Mouse (Mus musculus) retina, embryonic 14.5 days (tissue): ENCODE results near the gene Fig4.

Experiments used
- DNase-seq: peaks from one replicate; pipeline ENCODE4 v3.0.0-alpha.2; 2015; ENCODE audit warnings: low spot score

Fig4 gene

DNA sequence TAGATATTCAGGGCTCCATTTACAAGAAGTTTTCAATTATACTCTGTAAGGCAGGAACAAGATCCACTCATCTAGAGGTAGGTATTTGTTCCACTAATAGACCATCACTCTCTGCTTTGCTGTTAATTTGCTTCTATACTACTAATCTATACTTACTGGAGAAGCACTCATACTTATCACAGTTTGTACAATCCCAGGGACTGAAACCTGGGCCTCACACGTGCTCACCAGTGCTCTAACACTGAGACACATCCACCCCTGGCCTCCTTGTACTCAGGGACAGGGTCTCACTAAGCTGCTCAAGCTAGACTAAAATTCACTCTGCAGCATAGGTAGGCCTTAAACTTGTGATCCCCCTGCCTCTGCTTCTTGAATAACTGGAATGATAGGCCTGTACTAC is 41.8 kb downstream of the Fig4 start:
- DNase-seq: no peak

DNA sequence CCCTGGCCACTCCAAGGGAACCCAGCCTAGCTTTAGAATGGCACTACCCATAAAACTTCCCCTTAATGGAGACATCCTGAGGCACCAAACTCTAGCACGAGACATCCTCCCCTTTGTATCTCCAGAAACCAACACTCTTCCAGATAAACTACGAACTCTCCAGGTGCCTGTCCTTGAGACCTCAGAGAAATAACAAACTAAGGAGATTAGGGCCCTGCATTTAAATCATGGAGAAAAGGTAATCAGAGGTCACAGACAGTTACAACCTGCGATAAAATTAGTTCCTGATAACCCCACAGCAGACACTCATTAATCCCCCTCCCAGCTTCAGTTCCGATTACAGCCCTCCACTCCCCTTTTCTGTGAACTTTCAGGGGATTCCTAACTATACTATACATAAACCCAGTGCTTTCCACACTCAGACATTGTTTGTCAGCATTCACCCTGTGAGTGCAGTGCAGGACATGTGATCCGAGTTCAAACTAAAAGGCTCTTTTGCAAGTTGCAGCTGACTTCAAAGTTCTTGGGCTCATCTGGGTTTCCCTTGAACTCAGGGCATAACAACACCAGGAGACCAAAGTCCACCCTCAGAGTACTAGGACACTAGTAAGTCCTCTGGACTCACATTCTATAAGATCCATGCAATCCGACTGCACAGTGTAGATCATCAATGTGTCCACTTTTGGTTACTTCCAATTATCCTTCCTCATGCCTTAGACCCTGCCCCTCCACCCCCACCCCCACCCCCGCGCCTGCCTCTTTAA is 42.6 kb downstream of the Fig4 start:
- DNase-seq: no peak

DNA sequence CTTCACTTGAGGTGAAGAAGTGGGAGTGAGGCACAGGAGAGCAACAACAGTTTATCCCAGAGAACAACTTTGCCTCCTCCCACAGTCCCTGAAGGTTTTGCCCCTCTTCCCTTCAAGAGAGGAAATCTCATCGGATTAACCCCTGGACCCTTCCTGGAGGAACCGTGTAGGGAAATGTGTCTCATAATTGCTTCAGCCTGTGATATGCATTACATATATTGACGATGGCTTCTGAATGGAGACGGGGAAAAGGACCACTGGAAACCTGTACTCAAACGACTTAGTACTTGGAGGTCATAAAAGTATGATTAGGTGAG is 52.4 kb downstream of the Fig4 start:
- no peak for DNase-seq

DNA sequence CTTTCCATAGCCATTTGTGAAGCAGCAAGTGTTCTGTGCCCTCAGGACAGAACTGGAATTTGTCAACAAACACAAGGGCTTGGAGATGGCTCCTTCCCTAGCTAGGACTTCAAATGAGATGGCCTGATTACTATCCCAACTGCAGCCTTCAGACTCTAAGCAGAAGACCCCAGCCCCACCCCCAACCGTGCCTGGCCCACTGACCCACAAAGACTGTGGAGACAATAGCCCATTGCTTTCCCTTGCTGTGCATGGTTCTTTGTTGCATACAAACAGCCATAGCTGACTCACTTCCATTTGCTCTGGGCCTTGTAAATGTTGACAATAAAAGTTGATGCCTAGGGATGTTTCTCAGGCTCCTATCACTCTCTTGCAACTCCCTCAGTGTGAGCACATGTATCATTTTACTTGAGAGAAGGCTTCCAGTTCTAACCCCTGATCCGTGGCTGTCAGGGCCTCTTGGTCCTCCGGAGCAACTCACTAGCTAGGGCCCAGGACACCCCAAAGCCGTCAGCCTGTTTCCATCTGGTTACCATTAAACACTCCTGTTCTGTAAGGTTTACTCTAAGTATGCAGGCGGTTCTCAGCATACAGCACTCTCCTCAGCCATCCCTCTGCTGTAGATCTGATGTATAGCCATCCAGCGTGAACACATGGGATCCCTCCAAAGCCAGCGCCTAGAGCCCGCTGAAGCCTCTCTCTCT is 52.9 kb downstream of the Fig4 start:
- peak; percentile 43 for DNase-seq

DNA sequence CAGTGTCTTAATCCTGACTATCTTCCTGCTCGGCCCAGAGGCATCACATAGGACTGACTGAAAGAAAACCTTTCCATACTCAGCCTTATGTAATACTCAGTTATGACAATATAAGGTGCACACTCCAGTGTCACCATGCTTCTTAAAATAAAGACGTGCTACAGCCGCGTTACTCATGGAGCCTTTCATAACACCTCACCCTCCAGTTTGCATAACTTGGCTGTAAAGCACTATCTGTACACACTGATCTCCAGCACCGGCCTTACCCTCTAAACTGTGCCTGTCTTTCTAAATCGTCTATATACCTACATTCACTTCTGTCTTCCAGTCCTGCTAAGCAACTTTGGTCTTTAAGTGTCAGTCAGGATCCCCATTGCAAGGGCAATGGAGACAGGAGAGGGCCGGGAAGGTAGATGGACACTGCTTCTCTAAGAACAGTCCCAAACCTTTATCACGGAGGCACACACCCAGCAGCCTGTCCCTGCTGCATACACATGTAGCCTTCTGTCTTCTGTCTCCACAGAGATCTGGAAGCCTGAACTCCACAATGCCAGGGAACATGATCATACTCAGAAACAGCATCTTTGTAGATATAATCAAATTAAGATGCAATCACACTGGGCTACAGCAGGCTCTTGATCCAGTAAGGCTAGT is 53.9 kb downstream of the Fig4 start:
- DNase-seq: no peak

DNA sequence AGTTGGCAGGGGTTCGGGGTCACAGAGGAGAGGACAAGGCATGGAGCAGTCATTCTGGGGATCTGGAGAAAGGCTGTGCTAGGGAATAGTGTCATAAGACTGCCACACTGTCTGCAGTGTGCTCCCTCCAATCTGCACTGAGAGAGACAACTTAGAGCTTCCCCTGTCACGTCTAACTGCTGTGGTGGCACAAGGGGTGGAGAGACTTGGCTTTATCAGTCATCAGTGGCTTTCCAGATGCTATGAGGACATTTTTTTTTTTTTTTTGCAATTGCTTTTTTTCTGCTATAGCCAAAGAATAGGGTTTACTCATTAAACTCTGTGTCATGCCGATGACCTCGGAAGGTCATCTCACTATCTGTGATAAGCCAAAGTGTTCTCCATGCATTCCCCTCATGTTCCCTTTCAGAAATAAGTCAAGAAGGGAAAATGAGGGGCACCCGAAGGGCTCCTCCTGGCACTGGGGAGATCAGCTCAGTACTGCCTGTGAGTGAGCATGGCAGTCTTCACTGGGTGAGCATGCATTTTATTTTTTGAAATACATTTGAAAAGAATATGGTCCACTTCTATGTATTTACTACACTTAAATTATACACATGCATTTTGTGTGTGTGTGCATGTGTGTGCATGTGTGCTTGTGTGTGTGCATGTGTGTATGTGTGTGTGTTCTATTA is 55.1 kb downstream of the Fig4 start:
- DNase-seq: no peak

DNA sequence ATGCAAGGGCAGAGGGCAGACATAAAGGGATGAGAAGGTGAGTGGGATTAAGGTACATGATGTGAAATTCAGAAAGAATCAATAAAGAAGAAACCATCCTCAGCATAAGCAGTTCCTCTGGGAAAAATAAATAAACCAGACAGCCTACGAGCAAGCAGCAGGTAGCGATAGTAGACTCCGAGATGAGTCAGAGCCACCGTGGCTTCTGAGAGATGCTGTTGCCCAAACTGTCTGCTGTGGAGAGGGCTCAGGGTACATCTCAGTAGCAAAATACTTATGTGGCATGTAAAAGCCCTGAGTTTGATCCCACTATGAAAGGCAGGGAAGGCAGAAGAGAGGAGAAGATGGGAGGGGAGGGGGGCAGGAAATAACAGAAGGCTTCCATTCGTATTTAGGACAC is 56.9 kb downstream of the Fig4 start:
- no peak for DNase-seq

DNA sequence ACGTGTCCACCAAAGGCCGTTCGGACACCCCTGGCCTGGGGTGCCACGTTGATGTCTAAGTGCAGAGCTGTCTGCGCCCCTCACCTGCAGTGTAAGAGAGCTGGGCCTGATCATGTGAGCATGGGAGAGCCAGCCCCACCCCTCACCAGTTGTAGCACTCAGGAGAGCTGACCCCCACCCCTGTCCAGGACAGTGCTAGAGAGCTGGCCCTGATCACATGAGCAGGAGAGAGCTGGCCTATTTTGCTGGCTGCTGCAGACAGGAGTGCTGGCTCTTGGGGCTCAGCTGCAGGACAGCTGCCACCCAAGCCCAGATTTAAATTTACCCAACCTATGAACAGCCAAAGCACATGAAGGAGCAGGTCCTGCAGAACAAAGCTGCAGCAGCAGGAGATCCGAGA is 57.6 kb downstream of the Fig4 start:
- no peak for DNase-seq

DNA sequence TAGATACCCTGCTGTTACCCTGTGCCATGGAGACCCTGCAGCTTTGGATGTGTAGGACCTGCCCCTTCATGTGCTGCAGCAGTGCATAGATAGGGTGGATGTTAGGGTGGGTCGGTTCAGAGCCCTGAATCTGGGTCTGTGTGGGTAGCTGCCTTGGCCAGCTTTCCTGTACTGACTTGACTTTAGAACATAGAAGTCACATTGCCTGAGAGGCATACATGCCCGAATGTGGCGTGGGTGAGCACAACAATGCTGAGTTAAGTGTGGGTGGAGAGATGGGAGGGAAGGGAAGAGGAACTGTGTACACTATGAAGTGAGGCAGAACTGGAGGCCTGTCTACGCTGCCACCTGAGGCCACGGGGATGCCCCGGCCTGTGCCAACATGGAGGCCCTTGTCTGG is 58.0 kb downstream of the Fig4 start:
- DNase-seq: no peak

DNA sequence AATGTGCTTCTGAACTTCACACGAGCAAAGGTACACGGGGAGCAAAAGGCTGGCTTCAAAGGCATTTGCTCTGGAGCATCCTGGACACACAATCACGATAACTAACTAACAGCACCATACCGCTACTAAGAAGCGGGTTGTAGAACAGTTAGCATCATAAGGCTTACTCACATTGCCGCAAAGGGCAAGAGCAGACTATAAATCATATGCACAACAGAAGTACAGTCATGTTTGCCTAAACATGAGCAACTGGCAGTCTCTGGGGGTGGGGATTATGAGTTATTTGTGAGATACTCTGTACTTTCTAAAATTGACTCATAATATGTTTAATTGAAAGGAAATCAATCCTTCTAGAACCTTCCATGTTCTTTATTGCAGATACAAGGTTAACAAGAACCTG is 59.1 kb downstream of the Fig4 start:
- no peak for DNase-seq

DNA sequence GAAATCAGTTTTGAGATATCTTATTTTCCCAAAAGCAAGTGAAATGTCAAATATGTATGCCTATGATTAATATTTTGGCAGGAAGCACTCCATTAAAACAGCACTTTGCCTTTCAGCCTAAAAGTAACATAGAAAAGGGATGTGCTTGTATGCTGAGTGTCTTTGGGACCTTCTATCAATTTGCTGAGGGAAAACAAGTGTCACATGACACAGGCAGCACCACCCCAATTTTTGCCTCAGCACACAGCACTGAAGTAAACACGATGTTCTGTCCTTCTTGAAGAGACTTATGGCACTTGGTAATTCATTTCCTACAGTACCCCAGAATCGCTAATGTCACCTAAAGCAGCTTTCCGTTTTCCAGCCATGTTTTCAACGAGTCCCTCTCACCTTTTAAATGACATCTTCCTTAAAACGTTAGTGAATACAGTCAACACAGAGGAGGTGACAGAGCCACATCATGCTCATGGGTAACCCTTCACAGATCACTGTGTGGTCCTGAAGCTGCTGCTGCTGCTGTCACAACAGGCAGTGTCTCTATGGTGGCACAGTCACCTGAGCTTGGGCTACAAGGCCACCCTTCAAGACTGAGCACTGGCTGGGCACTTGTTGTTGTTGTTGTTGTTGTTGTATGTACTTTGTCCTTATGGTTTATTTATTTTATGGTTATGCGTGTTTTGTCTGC is 61.4 kb downstream of the Fig4 start:
- DNase-seq: no peak

DNA sequence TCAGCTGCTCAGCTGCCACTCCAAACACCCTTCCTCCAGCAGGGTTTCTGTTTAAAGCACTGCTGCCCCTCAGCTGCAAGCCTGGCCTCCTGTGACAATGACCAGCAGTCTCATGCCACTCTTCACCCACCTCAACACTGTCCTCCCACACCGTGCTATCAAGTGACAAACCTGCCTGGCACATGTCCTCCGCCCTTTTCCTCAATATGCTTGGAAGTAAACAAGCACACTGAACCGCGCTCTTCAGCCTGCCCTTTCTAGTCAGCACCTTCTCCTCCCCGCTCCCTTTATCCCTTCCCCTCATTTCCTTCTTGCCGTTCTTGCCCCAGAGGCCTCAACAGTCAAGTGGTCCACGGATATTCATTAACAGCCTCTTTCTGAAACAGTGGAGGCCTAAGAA is 62.0 kb downstream of the Fig4 start:
- DNase-seq: no peak

DNA sequence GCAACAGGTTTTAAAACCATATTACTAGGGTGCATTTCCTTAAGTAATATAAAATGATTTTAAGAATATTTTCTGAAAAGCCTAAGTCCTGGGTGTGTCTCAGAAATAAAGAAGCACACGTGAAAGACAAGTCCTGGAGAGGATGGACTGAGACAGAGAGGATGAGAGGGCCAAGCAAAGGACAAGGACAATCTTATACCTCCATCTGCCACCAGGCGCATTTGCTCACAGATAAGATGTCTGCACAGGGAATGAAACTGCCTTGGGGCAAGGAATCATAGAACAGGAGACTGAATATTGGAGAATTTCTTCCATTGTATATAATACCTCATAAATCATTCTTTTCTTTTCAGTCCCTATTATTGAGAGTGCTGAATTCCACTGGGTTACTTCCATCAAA is 67.0 kb downstream of the Fig4 start:
- no peak for DNase-seq

DNA sequence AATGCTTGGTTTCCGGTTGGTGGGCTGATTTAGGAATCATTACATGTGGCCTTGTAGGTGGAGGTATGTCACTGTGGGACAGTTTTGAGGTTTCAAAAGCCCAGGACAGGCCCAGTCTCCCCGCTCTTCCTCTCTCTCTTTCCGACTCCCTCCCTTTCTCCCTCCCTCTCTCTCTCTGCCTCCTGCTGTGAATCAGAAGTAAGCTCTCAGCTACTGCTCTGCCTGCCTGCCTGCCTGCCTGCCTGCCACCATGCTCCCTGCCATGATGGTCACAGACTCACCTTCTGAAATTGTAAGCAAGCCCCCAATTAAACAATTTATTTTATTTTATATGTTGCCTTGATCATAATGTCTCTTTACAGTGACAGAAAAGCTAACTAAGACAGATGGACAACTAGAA is 67.5 kb downstream of the Fig4 start:
- DNase-seq: no peak

DNA sequence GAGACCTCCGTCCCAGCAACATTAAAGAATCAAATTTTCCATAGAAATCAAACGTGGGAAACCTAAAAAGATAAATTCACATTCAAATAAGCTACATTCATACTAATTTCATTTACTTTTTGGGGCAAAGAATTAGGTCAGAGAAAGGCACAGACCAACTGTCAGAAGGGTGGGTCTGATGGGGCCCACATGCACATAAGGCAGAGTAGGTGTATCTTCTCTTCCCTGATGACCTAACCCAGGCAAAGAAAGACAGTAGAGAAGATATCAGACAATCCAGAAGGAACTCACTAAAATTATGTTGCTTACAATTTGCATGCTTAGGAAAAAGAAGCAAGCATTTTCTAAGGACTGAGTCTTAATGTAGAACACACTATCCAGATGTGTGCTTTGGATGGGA is 67.9 kb downstream of the Fig4 start:
- no peak for DNase-seq

DNA sequence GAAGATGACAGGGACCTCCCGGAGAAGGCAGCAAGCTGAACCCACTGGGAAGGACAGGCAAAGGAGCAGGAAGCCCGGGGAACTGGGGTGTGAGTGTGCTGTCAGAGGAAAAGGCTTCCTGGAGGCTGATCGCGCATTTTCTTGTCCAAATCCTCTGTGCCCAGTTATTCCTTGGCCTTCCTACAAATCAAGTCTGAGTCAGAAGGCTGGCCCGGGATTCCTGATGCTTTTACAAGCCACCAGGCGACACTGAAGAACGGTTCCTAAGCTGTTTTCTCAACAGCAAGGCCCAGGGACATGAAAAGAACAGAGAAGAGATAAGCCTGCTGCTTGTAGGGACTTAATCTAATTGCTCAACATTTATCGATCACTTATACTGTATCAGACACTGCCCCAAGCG is 68.5 kb downstream of the Fig4 start:
- DNase-seq: no peak

DNA sequence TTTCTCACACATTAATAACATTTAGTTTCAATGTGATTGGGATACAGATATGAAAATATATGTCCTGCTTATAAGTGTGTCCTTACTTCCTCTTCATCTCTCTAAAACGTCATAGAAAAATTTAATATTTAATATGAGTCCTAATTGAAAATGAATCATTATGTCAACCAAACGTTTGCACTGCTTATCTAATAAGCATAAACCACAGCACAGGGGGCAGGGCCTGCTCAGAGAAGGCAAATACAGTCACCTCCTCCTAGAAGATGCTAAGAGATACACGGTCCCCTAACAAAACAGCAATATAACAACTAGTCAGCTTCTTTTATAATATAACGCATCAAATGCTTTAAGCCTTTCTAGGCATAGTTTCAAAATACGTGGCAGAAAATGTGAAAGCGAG is 69.9 kb downstream of the Fig4 start:
- no peak for DNase-seq

DNA sequence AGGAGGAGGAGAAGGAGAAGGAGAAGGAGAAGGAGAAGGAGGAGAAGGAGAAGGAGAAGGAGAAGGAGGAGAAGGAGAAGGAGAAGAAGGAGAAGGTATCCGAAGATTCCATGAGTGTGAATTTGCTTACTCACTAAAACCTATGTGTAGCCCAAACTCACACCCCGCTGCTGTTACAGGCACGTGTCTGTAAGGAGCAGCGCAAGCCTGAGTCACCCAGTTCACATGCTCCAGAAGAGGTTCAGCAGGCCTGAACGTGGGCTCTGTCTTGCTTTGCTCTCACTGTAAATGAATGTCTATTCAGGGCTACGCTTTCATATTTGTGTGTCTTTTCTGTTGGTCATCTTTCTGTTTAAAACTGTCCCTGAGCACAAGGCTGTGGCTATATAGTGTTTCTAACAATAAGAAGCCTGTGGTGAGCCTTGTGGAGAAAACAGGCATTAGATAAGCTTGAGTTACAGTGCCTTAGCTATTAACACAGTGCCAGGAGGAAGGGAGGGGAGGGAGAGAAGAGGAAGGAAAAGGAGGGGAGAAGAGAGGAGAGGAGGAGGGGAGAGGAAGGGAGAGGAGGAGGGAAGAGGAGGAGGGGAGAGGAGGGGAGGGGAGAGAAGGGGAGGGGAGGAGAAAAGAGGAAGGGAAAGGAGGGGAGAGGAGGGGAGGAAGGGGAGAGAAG is 71.8 kb downstream of the Fig4 start:
- DNase-seq: no peak

DNA sequence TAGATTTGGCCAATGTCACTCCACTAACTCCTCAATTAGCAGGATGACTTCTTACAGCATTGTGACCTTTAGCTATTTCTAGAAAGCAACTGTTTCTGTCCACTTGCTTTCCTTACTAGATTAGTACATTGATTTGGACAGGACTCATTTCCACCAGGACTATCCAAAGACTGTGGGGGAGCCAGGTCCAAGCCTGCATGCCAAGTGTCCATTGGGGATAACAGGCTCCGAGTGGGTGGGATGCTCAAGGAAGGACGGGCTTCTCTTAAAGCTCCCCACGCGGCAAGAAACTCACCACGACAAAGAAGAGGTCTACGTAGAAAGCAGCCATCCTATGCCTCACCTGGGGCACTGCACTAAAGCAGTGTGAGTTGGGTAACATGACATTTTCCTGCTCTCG is 75.4 kb downstream of the Fig4 start:
- no peak for DNase-seq

DNA sequence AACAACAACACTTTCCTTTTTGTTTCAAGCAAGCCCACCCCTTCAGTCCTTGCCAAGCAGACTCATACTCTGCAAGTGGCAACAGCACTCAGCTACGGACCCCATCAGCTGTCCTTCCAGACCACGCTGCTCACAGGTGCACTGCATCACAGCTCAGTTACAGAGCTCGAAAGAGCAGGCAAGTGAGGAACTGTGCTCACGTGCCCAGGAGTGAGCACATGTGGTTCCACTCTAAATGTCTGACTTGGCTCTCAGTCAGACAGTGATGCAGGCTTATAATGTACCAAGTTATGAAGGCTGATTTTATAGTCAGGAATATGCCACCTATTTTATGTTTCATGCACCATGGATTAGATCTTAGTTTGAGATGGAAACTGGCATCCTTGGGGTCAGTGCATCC is 79.6 kb downstream of the Fig4 start:
- no peak for DNase-seq

DNA sequence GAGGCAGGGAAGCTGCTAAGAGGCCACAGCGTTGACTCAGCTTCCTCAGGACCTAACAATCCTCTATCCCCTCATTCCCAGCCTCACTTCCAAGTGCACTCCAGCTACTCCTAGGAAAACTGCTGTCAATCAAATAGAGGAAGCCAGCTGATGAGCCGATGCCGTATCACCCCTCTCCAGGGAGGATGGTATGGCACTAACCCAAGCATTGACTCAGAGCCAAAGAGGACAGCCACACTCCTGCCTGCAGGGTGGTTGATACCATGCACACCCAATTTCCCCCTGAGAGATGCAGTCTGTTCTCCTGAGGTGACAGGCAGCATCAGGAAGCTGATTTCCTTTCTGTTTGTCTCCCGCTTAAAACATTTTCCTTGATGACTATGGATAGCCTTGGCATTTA is 81.9 kb downstream of the Fig4 start:
- DNase-seq: no peak

DNA sequence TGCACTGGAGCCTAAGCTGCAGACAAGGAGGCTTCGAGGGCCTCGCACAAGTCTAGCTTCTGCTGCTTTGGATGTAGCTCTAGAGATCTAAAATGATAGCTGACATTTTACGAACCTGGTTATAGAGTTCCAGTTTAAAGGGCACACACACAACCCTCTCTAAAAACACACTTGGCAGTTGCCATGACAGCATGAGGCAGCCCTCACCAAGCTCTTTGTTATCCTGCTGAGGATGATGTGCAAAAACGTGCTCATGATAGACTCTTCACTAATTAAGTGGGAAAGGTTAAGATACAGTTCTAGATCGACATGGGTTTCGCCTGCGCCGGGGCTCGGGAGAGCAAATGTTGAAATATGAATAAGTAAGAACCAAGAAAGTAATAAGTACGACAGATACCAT is 84.2 kb downstream of the Fig4 start:
- no peak for DNase-seq
